Mouse (Mus musculus) adrenal gland, adult (tissue): ENCODE results near the gene Olfr1104.

Experiments
- DNase-seq, 2 experiments: peaks; one replicate each; pipeline ENCODE4 v3.0.0; 2022 to 2023; ENCODE audit warnings: low spot score in 1 of 2; ENCODE audit not compliant: inconsistent age in 2 of 2

The Olfr1104 gene

DNA sequence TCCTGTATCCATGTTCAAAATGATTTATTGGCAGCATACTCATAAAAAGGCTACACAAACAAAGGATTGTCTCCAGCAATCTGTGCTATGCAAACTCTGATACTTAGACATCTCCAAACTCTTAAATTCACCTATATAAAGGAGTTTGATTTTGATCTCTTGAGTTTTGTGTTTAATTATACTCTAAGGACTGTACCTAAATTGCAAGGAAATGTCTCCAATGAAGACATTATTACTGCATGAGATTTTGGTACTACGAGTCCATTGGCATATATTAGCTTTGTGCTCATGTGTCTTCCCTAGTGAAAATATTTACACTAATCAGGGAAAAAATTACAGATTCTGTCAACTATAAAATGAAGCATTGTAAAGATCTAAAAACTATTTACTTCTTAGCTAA, at the start of gene Olfr1104:
Olfr1104 (minus strand) TSS at position 101 of the 400 bp plus-strand sequence.
- DNase-seq: no peak

GRCm38 (mm10) chr2:87075717-87076116, 48.8 kb upstream of the Olfr1104 start, which contains the start of gene Olfr1107:
Gene Olfr1107 (minus strand): TSS chr2:87075817.
- DNase-seq: no peak

DNA sequence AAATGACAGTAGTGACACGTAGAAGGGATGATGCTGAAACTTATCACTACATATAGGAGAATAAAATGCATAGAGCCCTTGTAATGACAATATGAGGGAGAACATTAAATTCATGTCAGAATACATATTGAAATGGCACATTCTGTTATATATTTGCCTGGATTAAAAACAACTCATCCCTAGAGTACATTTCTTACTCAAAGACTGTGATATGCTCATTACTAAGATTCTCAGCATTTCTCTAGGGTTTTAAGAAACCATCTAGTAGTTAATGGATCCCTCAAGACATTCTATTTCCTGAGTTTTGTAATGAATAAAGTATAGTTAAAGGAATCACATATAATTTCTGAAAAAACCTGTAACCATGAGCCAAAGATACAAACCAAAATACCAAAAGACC, 25.3 kb upstream of the Olfr1104 start, which contains the start of gene Olfr1106:
Olfr1106 (minus strand) TSS at position 101 of the 400 bp plus-strand sequence.
- DNase-seq: no peak

DNA sequence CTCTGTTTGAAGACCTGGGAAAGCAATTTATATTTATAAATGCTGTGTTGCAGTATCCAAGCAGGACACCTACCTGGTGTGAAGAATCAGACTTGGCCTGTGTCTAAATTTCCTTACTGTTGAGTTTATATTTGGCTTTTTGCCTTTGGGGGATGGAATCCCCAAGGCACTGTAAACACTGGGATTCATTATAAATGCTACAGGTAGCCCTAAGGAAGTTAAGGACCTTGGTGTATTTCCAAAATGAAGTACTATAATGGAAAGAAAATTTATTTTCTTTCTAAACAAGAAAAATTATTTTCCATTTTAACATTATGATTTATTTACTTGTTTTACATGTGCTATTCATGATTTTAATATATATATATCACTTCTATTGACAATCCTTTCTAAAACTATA, 9.6 kb upstream of the Olfr1104 start, which contains the start of gene Olfr1105:
Olfr1105 (minus strand) TSS at position 101 of the 400 bp plus-strand sequence.
- DNase-seq: no peak

- DNase-seq: no peak
These were observed 28.8 kb downstream of the Olfr1104 start, which contains the start of gene Olfr1102 for GRCm38 (mm10) chr2:86998098-86998497. Gene Olfr1102 (plus strand): TSS chr2:86998398.

DNA sequence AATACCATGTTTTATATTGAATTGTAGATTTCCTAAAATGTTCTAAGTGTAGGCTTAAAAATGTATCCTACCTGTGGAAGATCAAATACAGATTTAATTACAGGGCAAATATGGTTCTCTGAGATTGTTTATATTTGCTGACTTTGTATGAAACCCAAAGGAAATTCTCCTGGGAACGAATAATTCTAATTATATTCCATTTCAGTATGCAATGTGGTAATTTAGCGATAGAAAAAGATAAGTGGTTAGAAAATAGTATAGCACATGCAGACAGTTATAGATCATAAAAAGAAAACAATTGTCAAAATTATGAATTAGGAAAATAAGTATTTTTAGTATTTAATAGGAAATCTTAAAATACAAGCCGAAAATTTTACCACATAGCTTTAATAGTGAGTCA, 35.8 kb downstream of the Olfr1104 start, which contains the start of gene Olfr1101:
Olfr1101 (minus strand) TSS at position 101 of the 400 bp plus-strand sequence.
- no peak for DNase-seq

DNA sequence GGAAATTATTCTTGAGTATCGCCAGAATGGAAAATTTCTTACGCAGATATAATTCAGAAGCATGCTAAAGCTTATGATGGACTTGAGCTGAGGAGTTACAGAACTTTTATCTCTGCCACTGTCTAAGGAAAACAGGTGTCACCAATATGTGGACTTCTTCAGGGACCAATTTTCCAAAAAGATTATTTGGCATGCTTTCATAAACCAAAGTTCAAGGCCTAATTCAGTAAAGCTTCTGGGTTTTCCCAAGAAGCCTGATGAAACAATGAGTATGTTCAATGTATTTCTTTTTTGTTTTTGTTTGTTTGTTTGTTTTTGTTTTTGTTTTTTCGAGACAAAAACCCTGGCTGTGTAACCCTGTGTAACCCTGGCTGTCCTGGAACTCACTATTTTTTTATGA, 47.0 kb downstream of the Olfr1104 start, which contains the start of gene Olfr1100:
Olfr1100 (minus strand) TSS at position 101 of the 400 bp plus-strand sequence.
- DNase-seq: no peak
